Mouse (Mus musculus): ENCODE measurements around the gene Wdr54.

DNA sequence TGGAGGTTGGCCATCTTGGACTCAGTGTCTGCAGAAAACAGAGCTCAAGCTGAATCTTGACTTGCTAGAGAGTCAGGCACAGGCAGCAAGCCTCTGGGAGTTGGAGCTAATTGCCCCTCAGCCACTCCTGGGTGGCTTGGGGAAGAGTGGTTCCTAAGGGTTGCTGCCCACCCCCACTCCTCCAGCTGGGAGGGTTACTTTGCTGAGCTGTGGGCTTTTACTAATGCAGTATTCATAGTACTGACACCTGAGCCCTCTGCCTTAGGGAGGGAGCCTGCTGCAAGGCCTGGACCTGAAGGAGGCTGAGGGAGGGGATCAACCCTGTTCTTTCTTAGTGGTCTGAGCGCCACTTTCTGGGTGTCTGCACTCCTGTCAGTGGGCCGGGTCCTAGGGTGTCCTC lies 30.7 kb upstream of the Wdr54 start:
- TF ChIP-seq SMC3 (IDR thresholded peaks at IDR 0.05; ENCODE audit: low read depth, low read length) (no peak), POLR2A (IDR thresholded peaks at IDR 0.05; ENCODE audit: low read depth, low read length) (no peak), UBTF (IDR thresholded peaks at IDR 0.05; ENCODE audit: low read depth, low read length) (no peak), CTCF (conservative IDR thresholded peaks at IDR 0.05 in 1 of 2, IDR thresholded peaks at IDR 0.05 in 1 of 2; ENCODE audit: low read depth in 2 of 2, low read length in 2 of 2) (no peak), POLR2AphosphoS2 (IDR thresholded peaks at IDR 0.05; ENCODE audit: low read depth, low read length) (no peak), CHD2 (IDR thresholded peaks at IDR 0.05; ENCODE audit: low read length) (no peak), ZMIZ1 (IDR thresholded peaks at IDR 0.05; ENCODE audit: low read depth, low read length) (no peak), USF1 (IDR thresholded peaks at IDR 0.05; ENCODE audit: low read depth, low read length) (no peak), E2F4 (IDR thresholded peaks at IDR 0.05; ENCODE audit: insufficient replicate concordance, low read depth, low read length) (no peak), EP300 (IDR thresholded peaks at IDR 0.05; ENCODE audit: low read length) (no peak), ZNF384 (IDR thresholded peaks at IDR 0.05; ENCODE audit: low read depth, low read length) (no peak), HCFC1 (IDR thresholded peaks at IDR 0.05; ENCODE audit: low read depth, low read length) (no peak)

Measured in CH12.LX (cell line).